Mouse (Mus musculus) adrenal gland (tissue): Measurements from ENCODE around the gene Was.
"Not testable (repeated sequence)": the region's sequence is repeated elsewhere in the genome, so short reads cannot be mapped to it uniquely, and the experiment has no call there.

ENCODE experiments used
- intact Hi-C: fragments of 180-260 bp; cut with DNase I; formaldehyde crosslinking; loops from one replicate; pipeline ENCODE4 v1.15.1; 2025
- long read RNA-seq, 2 experiments: library from polyadenylated mRNA; unstranded; transcript quantifications; one replicate each; pipeline ENCODE4 v2.0.0; 2020; ENCODE audit warnings: borderline replicate concordance in 1 of 2; ENCODE audit not compliant: insufficient replicate concordance in 1 of 2

Gene Was
- long read RNA-seq, experiment 1, partial matches to known transcripts, result 1 of 1 reads
- long read RNA-seq, experiment 1, other reads (novel, unspliced or antisense), result 0 of 1 reads
- long read RNA-seq, experiment 2, result 0 reads

DNA sequence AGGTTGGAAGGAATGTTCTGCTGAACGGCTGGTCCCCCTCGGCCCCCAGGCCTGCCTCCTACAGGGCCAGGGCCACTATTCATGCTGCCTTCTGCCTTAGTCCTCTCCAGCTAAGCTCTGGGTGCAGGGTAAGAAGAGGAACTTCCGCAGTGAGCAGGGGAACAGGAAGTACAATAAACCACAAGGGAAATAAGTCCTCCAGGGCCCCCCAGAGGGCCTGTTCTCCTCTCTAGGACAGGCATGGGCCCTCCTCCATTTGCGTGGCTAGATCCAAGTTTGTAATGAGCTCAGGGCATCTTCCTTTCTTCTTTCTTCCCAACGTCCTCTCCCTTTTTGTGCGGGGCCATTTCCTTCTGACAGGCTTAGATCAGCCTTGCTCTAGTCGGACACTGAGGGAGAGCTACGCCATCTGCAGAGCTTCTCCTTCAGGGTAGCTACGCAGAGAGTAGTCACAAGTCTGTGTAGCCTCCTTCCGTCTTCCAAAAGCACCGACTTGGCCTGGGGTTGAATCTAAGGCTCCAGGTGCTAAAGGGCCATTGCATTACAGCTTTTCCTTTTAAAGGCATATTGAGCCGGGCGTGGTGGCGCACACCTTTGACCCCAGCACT, at the start of gene Was:
Was (minus strand) TSS at position 153 of the 608 bp plus-strand sequence.
- intact Hi-C loops, result no loop called here

DNA sequence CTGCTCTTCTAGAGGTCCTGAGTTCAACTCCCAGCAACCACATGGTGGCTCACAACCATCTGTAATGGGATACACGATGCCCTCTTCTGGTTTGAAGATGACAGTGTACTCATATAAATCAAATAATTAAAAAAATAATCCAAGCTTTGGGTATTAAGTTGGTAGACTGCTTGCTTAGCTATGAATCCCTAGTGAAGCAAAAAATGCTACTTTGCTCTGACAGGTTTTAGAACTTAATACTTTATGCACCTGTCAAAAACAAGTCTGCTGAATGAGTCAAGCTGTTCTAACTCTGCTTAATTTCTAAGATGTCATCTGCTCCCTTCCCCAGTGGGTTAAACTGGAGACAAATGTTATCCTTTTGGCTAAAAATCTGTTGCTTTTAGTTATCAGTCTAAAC, 49.2 kb upstream of the Was start:
- intact Hi-C loops, result no loop called here

DNA sequence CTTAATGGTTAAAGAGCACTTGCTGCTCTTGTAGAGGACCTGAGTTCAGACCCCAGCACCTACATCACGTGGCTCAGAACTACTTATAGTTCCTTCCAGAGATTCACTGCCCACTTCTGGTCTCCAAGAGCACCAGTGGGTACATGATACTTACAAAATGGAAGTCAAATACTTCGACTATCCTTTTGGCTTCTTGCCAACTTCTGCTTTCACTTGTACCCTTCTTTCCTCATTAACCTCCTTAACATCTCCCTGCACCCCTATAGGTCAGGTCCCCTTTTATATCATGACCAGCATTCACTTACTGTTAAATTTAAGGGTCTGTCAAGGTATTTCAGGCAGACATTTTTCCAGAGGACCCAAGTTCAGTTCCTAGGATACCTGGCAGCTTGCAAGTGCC, 45.6 kb upstream of the Was start:
- intact Hi-C loops, result no loop called here

DNA sequence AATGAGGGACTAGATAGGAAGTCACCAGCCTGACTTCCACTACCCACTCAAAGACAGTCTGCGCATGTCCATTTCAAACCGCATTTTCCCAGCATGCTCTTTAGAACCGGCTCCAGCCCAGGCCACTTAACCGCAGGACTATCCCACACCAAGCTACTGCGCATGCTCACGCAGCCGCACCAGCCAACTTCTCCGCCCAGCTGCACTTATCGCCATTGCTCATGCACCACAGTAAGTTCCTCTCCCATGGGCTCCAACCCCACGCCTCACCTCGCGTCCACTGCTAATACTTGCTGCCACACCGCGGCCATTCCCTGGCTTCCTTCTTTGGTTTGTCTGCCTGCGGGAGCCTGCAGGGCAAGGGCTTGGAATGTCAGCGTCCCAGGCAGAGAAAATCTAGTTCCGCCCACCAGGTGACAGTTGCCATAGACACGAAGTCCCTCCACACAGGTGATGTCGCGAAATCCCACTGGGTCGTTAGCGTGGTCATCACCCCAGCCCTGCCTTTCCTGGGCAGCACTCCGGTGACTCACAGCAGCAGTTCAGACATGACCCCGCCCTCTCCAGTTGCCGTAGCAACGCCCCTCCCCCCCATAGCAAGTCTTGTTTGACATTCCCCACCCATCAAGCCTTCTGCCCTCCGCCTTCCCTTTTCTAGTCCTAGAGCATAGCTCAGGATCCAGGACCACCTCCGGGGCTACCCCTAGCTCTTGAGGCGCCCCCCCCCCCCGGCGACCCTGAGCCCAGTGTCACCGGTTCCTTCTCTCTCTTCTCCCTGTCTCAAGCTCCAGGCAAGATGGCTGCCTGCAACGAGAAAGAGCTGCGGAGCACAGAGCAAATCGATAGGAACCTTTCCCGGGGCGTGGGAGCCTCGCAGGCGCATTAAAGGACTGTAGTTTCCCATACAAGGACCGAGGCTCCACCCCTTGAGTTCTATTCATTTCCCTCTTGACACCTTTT, 42.0 kb upstream of the Was start, which contains the start of gene Wdr13:
Wdr13 (minus strand) TSS at position 876 of the 960 bp plus-strand sequence.
- intact Hi-C loops, result no loop called here

DNA sequence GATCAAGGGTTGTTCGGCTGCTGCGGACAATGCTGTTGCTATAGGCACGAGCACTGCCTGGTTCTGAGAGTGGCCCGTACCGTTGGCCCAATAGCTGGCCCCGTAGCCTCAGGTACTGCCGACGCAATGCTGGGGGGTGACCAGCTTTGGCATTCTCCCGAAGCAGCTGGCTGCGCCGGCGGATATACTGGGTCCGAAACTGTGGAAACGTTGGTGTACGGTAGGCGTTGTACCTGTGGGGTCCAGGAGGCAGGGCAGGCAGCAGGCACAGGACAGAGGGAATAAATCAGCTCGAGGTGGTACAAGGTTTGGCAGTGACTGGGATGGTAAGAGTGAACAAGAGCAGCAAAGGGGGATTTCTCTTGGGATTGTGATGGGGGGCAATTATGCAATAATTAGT, 41.1 kb upstream of the Was start:
- intact Hi-C loops, result no loop called here

DNA sequence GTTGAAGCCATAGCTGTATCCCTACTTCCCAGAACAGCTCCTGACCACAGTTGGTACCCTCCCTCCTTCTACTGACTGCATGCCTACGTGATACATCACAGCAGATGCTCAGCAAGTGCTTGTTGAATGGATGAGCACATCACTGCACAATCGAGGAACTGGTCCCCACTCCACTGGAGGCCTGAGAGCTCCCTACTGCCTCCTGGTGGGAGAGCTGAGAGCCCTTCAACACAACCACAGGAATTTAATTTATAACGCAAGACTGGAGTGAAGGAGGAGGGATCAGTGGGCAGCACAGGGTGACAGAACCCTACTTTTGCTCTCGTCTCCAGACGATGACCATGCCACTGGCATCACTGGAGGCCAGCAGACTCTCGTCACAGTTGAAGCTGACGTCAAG, 34.9 kb upstream of the Was start:
- intact Hi-C loops, result no loop called here

DNA sequence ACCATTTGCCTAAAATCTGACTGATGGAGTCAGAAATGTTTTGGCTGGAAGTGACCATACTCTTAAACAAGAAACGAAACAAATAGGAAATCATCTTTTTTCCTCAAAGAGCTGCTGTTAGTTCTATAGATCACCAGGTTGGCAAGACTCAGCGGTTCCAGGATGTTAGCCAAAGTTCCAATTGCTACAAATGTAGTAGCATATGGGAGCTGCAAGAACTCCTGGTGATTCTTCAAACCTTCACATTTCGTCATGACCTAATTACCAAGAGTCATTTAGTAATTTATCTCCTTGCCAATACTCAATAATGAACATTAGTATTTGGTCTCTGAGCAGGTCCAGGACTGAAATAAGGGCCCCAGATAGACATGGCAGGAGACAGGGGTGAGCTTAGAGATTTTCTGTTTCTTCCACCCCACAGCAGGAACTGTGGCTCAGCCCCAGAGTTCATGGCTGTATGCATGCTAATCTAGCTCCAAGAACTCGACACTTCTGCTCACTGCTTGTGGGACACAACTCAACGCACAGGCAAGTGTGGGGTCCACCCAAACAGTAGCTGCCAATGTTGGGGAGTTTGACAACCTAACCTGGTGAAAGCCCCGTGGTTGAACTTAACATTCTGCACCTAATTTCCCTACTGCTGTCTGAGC, 33.6 kb upstream of the Was start:
- intact Hi-C loops, result no loop called here

DNA sequence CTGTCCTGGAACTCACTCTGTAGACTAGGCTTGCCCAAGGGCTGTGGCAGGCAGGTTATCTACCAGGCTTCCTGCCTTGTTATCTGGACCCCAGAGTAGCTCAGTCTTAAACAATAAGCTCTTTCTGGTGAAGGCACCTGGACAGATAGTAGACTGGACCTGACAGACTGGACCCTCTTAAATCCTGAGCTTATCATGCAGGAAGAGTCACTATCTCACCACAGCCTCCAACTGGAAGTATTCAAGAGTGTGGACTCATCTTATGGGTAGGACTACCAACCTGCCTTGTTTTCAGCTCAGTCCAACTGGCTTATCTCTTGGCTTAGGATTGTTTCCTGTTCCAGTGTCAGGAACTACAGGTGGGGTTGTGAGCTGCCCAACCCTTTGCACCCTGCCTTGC, 27.0 kb upstream of the Was start:
- intact Hi-C loops, result loop anchor here (5.0 to 10.0 kb wide), 2 partner anchors 85 to 192 kb away; partner anchors contain the start of gene Eras

DNA sequence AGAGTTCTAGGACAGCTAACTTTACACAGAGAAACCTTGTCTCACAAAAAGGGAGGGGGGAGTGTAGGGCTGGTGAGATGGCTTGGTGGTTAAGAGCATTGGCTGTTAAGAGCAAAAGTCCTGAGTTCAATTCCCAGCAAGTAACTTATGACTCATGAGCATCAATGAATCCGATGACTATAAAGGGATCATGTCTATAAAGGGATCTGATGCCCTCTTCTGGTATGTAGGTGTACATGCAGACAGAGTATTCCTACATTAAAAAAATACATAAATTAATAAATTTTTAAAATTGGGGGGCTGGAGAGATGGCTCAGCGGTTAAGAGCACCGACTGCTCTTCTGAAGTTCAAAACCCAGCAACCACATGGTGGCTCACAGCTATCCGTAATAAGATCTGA, 25.0 kb upstream of the Was start:
- intact Hi-C loops, result loop anchor here (5.0 to 10.0 kb wide), 2 partner anchors 83 to 190 kb away; partner anchors contain the start of gene Eras

DNA sequence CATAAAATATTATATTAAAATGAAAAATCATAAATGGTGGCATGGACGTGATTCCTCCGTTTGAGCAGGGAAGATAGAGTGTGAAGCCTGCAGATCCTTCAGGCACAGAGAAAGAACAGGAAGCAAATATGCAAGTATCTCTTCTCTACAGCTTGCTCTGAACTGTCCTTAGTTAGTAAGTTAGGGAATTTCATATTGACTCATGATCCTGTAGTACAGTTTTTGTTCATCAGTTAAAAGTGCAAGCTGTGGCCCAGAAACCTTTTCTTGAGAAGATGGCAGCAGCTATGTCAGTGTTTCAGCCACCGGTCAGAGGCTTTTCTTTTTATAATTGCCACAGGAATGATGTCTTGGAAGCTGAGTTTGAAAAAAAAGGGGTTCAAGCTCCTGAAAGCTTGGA, 14.7 kb upstream of the Was start:
- intact Hi-C loops, result no loop called here

DNA sequence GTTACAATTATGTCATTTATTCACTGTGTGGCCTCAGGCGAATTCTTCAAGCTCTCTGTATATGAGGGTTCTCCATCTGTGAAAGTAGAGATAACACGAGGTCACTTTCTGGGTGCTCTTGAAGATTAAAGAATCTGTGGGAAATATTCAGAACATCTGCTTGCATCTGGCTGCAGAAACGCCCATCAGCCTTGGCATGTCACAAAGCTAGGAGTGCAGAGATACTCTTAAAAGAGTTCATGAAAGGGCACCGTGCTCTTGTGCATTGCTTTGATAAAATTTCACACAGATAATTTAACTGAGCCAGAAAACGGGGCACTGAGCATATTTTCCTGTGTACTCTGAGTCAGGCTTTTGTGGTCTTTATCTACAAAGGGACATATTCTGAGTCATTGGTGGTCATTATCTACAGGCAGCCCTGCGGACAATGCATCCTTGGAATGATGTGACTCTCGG, 11.9 kb upstream of the Was start:
- intact Hi-C loops, result no loop called here

DNA sequence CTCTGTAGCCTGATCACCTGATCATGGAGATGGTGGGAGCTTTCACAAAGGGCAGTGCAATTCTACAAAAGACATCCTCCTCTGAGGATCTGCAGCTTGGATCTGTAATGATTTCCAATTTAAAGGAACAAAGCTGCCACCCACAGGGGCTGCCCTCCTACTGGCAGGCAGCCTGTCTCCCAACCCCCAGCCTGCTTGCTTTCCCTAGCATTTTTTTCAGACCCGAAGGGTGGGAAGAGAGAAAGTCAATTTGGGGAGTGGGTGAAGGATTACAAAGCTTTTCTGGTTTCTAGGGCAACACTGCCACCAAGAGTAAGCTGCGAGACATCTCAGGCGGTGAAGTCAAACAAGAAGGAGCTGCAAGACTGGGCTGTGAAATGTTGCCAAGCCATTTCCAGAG, 10.7 kb upstream of the Was start:
- intact Hi-C loops, result no loop called here

DNA sequence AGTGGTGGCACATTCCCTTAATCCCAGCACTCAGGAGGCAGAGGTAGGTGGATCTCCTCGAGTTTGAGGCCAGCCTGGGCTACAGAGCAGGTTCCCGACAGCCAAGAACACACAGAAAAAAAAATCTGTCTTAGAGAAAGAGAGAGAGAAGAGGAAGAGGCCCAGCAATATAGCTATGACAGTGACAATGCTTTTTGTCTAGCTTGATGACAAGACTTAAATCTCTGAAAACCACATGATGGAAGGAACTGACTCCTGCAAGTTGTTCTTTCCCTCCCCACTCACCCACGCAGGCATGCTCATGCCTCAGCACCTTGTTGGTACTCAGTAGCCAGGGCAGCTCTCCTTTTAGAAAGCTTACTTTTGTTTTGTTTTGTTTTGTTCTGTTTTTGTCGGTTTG, 9.1 kb upstream of the Was start:
- intact Hi-C loops, result no loop called here

DNA sequence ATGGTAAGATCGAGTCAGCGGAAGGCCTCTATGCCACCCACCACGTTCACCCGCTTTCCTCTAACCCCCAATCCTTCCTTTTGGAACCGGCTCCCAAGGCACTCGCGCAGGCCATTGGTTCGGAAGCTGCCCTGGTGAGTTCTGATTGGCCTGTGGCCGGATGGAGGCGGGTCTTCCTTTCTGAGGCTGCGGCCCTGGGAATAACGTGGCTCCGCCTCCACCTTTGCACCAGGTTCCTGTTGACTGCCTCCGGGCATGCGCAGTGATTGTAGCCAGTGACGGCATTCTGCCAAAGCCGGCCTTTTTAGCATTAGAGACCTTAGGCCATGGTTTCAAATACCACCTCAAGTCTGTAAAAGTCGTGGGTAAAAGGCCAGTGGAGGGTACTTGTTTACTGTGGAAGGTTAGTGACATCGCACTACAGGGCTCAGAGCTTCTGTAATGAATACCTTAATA, 6.5 kb upstream of the Was start:
- intact Hi-C loops, result no loop called here

DNA sequence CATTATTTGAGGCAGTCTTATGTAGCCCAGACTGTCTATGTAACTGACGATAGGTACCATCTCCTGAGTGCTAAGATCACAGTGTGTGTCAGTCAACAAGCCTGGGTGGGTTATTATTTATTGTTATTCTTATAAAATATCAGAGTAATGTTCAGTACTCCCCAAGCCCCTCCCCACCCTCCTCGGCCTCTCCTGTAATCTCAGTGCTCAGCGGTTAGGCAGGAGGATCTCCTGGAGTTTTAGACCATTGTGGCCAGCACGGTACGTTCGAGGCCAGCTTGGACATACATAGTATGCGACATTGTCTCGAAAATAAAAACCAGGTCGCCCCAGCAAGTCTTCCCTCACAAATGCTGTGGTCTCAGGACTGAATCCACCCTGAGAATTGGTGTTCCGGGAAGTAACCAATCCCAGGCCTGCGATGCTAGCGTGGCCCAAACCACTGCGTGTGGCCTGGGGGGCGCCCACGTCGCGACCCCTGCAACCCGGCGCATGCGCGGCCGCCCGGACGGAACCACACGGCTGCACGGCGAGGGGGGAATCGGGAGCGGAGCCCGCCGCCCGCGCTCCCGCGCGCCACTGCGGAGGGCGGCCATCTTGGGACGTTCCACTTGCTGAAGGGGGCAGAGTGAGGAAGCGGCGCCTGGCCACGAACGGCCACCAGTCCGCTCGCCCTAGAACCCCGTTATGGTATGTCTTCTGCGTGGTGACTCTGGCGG, 5.9 kb upstream of the Was start:
- intact Hi-C loops, result not testable (repeated sequence)

DNA sequence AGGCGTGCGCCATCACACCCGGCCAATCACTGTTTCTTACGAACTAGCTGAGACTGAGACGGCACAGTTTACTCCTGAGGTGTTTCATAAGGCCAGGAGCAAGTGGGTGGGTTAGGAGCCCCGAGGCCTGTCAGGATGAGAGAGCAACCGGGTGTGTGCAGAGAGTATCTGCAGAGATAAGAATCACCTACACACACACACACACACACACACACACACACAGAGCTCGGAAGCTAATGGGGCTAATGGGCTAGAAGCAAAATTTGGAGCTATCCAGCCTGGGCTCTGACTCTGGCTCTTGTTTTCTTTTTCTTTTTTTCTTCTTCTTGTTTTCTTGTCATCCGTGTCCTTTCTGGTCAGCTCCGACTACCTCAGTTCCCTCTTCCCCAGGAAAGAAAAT, 5.2 kb upstream of the Was start:
- intact Hi-C loops, result no loop called here

DNA sequence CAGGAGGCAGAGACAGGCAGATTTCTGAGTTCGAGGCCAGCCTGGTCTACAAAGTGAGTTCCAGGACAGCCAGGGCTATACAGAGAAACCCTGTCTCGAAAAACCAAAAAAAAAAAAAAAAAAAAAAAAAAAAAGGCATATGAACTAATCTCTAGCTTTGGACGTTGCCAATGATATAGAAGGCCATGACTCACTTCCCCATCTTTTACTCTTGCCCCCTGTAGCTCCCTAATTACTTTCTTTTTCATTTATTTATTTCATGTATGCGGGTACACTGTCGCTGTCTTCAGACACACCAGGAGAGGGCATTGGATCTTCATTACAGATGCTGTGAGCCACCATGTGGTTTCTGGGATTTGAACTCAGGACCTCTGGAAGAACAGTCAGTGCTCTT, 653 bp upstream of the Was start:
- intact Hi-C loops, result not testable (repeated sequence)

DNA sequence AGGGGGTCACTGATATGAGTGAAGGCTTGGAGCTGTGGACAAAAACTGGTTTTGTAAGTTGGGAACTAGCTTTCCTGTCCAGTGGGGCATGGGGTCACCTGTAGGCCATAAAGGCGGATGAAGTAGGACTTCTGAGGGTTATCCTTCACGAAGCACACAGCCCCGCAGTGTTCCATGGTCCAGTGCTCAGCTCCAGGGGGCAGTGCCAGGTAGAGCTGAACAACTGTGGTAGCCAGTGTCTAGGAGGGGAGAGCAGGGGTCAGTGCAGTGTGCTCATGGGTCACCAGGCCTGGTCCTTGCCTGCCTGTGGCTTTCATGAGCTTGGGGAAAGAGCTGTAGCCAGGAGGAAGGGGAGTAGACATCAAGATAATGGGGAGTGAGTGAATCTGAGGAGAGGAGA, 552 bp downstream of the Was start:
- intact Hi-C loops, result no loop called here

DNA sequence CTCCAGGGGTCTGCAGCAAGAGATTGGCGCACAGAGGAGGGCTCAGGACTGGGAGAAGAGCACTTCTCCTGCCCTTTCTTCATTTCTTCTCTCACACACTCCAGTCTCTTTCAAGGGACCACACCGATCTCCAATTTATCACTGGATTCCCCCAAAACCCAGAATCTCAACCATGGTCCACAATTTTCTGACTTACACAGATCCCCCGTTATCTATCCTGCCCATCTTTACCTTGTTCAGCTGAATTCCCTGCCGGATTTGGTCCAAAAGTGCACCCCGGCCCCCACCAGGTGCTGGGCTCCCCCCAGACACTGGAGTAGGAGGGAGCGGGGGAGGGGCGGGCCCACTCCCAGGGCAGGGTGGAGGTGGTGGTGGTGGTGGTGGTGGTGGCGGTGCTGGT, 4.7 kb downstream of the Was start:
- intact Hi-C loops, result no loop called here

DNA sequence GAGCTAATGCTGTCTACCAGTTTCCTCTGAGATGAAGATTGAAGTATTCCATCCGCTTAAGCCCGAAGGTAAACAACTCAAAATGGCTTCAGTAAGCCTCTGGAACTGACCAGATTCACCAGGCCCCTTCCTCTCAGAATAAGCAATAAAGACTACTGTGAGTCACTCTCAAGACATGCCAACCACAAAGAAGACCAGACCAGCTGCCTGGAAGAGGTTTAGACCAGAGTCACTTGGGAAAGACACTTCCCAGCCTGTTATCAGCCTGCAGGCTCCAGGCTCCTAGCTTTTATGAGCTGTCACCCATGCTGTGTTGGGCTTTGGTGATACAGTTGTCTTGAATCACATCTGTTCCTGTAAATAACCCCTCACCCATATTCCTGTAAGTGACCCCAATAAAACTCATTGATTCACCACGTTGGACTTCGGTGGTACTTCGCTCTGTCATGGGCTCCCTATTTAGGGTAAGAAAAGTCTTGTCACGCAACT, 5.5 kb downstream of the Was start:
- intact Hi-C loops, result no loop called here

DNA sequence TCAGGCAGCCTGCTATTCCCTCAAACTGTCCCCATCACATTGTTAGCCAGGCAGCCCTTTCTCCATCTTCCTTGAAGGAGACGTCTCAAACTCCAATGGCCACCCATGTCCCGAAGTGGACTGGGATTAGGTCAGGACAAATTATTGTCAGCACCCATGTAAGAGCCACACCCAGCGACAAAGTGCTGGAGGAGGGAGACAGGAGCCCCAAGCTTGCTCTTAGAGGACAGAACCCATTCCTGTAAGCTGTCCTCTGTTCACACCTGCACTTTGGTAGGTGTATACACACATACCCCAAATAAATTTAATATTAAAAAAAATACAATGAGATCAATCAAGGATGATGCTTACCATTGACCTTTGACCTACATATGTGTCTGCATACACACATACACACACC, 15.2 kb downstream of the Was start:
- intact Hi-C loops, result no loop called here
